Mouse (Mus musculus): ENCODE results near the gene Gm29776. TPM values are rescaled to one million over a fixed set of nuclear protein-coding genes. Genes with fewer than 3 reads are reported as not detected.

The Gm29776 gene
- polyA plus RNA-seq, 1 experiment from 2014 or later: 0.31 TPM

DNA sequence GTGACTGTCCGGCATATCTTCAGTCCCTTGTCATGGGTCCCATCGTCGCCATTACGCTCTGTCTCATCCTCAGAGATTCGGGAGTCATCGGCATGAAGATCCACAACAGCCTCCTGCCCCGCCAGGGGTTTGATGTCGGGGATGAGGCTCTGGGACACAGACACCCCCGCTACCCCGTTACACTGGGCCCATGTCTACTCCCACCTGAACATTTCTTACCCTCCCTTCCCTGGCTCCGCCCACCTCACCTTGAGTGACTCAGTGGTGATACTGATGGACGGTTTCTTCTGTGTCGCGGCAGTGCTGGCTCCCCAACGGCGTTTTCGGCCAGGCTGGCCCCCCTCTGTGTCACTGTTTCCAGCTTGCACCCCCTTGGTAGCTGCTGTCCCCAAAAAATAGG, 52.2 kb downstream of the Gm29776 start:
- WGBS: 95% methylated on average over 17 of the region's 17 CpGs
- Histone ChIP-seq H3K9me3 (no peaks in the 10 kb centered on the region), H3K9ac (no peak overlapping the region), H3K4me3 (no peak overlapping the region), H3K36me3 (peaks cover 91% of the 10 kb centered on the region), H3K27me3 (no peaks in the 10 kb centered on the region), H3K4me2 (replicated peaks) (no peak overlapping the region), H3K27ac (no peak overlapping the region), H3K4me1 (peaks cover 13% of the 10 kb centered on the region)
- ATAC-seq (ENCODE audit: low FRiP score, low read depth): no peak

DNA sequence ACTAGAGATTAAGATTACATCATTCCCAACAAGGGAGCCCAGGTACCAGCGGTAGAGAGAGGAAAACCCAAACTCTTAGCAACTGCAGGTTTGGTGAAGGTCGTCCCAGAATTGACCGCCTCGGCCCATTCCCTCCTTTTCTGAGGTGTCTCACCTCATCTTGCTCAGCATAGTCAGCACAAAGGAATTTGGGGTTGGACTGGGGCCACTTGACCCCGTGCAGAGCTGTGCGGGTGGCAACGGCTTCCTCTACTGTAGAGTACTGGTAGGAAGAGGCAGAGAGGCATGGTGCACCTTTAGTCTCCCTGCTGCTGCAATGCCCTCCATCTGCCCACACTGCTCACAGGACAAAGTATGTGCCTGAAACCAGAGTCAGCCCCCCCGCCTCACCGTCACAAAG, 54.3 kb downstream of the Gm29776 start:
- H3K4me1 ChIP-seq: peaks cover 12% of the 10 kb centered on the region
- H3K27me3 ChIP-seq: no peaks in the 10 kb centered on the region
- 94% methylated on average over 9 of the region's 9 CpGs for whole genome bisulfite sequencing
- H3K4me3 ChIP-seq: no peak overlapping the region
- no peak overlapping the region for H3K9ac ChIP-seq
- no peak overlapping the region for H3K4me2 ChIP-seq (replicated peaks)
- no peak overlapping the region for H3K27ac ChIP-seq
- ATAC-seq (ENCODE audit: low FRiP score, low read depth): no peak
- H3K9me3 ChIP-seq: no peaks in the 10 kb centered on the region
- H3K36me3 ChIP-seq: peaks cover 73% of the 10 kb centered on the region

DNA sequence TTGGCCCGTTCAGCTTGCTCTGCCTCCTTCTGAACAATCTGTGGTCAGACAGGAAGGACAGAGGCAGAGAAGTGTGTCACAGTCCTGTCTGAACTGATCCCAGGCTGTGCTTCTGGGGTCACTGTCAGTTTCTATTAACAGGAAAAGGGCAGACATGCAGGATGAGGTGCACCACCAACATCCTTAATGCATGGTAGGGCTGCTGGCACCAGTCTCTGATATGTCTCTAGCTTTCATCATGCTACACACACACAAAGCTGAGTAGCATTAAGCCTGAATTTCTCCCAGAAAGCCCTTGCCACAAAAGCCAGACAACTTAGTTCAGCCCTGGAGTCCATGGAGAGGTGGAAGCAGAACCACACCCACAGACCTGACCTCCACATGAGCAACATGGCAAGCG, 55.6 kb downstream of the Gm29776 start:
- peaks cover 75% of the 10 kb centered on the region for H3K36me3 ChIP-seq
- H3K9me3 ChIP-seq: no peaks in the 10 kb centered on the region
- H3K27ac ChIP-seq: no peak overlapping the region
- no peaks in the 10 kb centered on the region for H3K27me3 ChIP-seq
- 94% methylated on average over 2 of the region's 2 CpGs for WGBS
- H3K4me3 ChIP-seq: no peak overlapping the region
- no peak overlapping the region for H3K9ac ChIP-seq
- H3K4me2 ChIP-seq (replicated peaks): no peak overlapping the region
- H3K4me1 ChIP-seq: peaks cover 16% of the 10 kb centered on the region
- ATAC-seq (ENCODE audit: low FRiP score, low read depth): no peak

Small RNA genes within 50 kb of the gene (microRNA-seq; reads per million reads assigned to microRNA genes)
- gene Mir6948: 0.52 reads per million

Other genes starting within 250 kb of the Gm29776 start
- 31.0 and 34.4 TPM in 2 replicates for gene Lrp10, start 234.7 kb downstream of the Gm29776 start, polyA plus RNA-seq (2015; fragmentation: Nextera tagmentation; extraction: Ambion mirVana)
- 2.8 and 3.2 TPM in 2 replicates for gene Rem2, start 222.7 kb downstream of the Gm29776 start, polyA plus RNA-seq (2015; fragmentation: Nextera tagmentation; extraction: Ambion mirVana)
- 86.1 and 93.1 TPM in 2 replicates for gene Prmt5, start 181.3 kb downstream of the Gm29776 start, polyA plus RNA-seq (2015; fragmentation: Nextera tagmentation; extraction: Ambion mirVana)
- 51.0 and 52.3 TPM in 2 replicates for gene Haus4, start 144.2 kb downstream of the Gm29776 start, polyA plus RNA-seq (2015; fragmentation: Nextera tagmentation; extraction: Ambion mirVana)
- 48.8 and 54.4 TPM in 2 replicates for gene Ajuba, start 121.3 kb downstream of the Gm29776 start, polyA plus RNA-seq (2015; fragmentation: Nextera tagmentation; extraction: Ambion mirVana)
- gene 4931414P19Rik, start 92.8 kb downstream of the Gm29776 start, polyA plus RNA-seq (2015; fragmentation: Nextera tagmentation; extraction: Ambion mirVana): 7.6 and 8.0 TPM in 2 replicates
- 394 and 410 TPM in 2 replicates for gene Psmb5, start 80.8 kb downstream of the Gm29776 start, polyA plus RNA-seq (2015; fragmentation: Nextera tagmentation; extraction: Ambion mirVana)
- gene Psmb11, start 77.4 kb downstream of the Gm29776 start, polyA plus RNA-seq (2015; fragmentation: Nextera tagmentation; extraction: Ambion mirVana): 0.11 TPM in 1 of 2 replicates, not detected in the other
- gene Gm17606, start 57.9 kb downstream of the Gm29776 start, polyA plus RNA-seq (2015; fragmentation: Nextera tagmentation; extraction: Ambion mirVana): not detected in 2 replicates
- gene Cdh24, start 57.5 kb downstream of the Gm29776 start, polyA plus RNA-seq (2015; fragmentation: Nextera tagmentation; extraction: Ambion mirVana): 6.7 and 8.2 TPM in 2 replicates
- gene 1700123O20Rik, start 12.6 kb downstream of the Gm29776 start, polyA plus RNA-seq (2015; fragmentation: Nextera tagmentation; extraction: Ambion mirVana): 96.6 and 98.0 TPM in 2 replicates
- gene Acin1, start 11.9 kb downstream of the Gm29776 start, polyA plus RNA-seq (2015; fragmentation: Nextera tagmentation; extraction: Ambion mirVana): 166 and 167 TPM in 2 replicates
- gene Cebpe, start 13.3 kb upstream of the Gm29776 start, polyA plus RNA-seq (2015; fragmentation: Nextera tagmentation; extraction: Ambion mirVana): not detected in 2 replicates
- 1.7 and 2.3 TPM in 2 replicates for gene Slc7a8, start 83.1 kb upstream of the Gm29776 start, polyA plus RNA-seq (2015; fragmentation: Nextera tagmentation; extraction: Ambion mirVana)
- not detected in 2 replicates for gene Rnf212b, start 115.3 kb upstream of the Gm29776 start, polyA plus RNA-seq (2015; fragmentation: Nextera tagmentation; extraction: Ambion mirVana)
- gene Homez, start 172.1 kb upstream of the Gm29776 start, polyA plus RNA-seq (2015; fragmentation: Nextera tagmentation; extraction: Ambion mirVana): 8.9 and 12.7 TPM in 2 replicates
- gene Ppp1r3e, start 178.7 kb upstream of the Gm29776 start, polyA plus RNA-seq (2015; fragmentation: Nextera tagmentation; extraction: Ambion mirVana): 0.60 and 1.6 TPM in 2 replicates
- 4.0 and 4.4 TPM in 2 replicates for gene Bcl2l2, start 184.5 kb upstream of the Gm29776 start, polyA plus RNA-seq (2015; fragmentation: Nextera tagmentation; extraction: Ambion mirVana)
- gene Gm20521, start 184.6 kb upstream of the Gm29776 start, polyA plus RNA-seq (2015; fragmentation: Nextera tagmentation; extraction: Ambion mirVana): 0.13 and 0.42 TPM in 2 replicates
- gene Pabpn1, start 193.7 kb upstream of the Gm29776 start, polyA plus RNA-seq (2015; fragmentation: Nextera tagmentation; extraction: Ambion mirVana): 139 TPM in 2 replicates
- gene Slc22a17, start 214.3 kb upstream of the Gm29776 start, polyA plus RNA-seq (2015; fragmentation: Nextera tagmentation; extraction: Ambion mirVana): 79.1 and 86.2 TPM in 2 replicates
- 46.7 and 50.4 TPM in 2 replicates for gene Efs, start 227.3 kb upstream of the Gm29776 start, polyA plus RNA-seq (2015; fragmentation: Nextera tagmentation; extraction: Ambion mirVana)
- 0.24 and 0.27 TPM in 2 replicates for gene Il25, start 233.9 kb upstream of the Gm29776 start, polyA plus RNA-seq (2015; fragmentation: Nextera tagmentation; extraction: Ambion mirVana)
- 16.1 and 17.6 TPM in 2 replicates for gene Cmtm5, start 237.4 kb upstream of the Gm29776 start, polyA plus RNA-seq (2015; fragmentation: Nextera tagmentation; extraction: Ambion mirVana)

Data from limb, embryonic 13.5 days (tissue).